Mouse (Mus musculus): Measurements from ENCODE around the gene Tmem132d. TPM values are rescaled to one million over a fixed set of nuclear protein-coding genes. Genes with fewer than 3 reads are reported as not detected.
"Not testable (repeated sequence)": the region's sequence is repeated elsewhere in the genome, so short reads cannot be mapped to it uniquely, and the experiment has no call there.

Gene Tmem132d
- total RNA-seq, 2 experiments from 2014 or later, result not detected

- no peak for ATAC-seq (replicated peaks; ENCODE audit: low FRiP score, poor library complexity, severe bottlenecking)
Measured at GRCm38 (mm10) chr5:127859719-127860118, 573.2 kb downstream of the Tmem132d start.

- ATAC-seq (replicated peaks; ENCODE audit: low FRiP score, poor library complexity, severe bottlenecking), result no peak
Measured at GRCm38 (mm10) chr5:127852305-127852704, 580.6 kb downstream of the Tmem132d start.

GRCm38 (mm10) chr5:127831791-127832190 is 601.1 kb downstream of the Tmem132d start:
- no peak for ATAC-seq (replicated peaks; ENCODE audit: low FRiP score, poor library complexity, severe bottlenecking)

- ATAC-seq (replicated peaks; ENCODE audit: low FRiP score, poor library complexity, severe bottlenecking), result no peak
Measured at GRCm38 (mm10) chr5:127830831-127831230, 602.0 kb downstream of the Tmem132d start.

DNA sequence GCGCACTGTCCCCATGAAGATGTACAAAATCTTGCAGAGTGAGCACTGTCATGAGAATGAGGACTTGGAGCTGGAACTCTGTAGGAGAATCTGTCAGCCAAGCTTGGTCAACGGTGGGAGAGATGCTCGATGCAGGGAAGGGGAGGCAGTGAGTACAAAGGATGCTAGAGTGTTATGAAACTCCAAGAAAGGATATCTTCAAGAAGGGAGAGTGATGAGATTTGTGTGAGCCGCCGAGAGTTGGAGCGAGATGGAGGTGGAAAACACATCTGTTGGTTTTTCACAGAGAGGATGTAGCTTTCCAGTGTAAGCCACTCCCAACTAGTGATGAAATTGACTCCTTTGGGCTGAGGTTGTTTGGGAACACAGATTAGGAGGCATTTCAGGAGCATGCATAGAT is 604.1 kb downstream of the Tmem132d start:
- no peak for ATAC-seq (replicated peaks; ENCODE audit: low FRiP score, poor library complexity, severe bottlenecking)

GRCm38 (mm10) chr5:127821960-127822359 is 610.9 kb downstream of the Tmem132d start:
- ATAC-seq (replicated peaks; ENCODE audit: low FRiP score, poor library complexity, severe bottlenecking), result no peak

DNA sequence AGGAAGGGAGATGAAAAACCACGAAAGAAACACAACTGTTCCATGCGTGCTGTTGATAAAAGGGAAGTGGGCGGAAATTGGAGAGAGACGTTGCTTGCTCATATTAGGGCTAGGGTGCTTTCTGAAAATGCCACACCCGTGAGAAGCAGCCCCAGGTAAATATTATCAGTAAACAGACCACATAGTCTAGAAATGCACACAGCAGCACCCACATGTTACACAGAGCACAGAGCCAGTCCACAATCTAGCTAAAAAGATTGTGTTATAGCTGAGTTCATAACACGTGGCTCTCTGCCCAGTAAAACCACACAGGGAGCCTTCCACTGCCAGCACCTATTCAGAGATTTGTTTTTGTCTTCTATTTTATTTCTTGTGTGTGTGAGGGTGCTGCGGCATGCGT is 617.6 kb downstream of the Tmem132d start:
- no peak for ATAC-seq (replicated peaks; ENCODE audit: low FRiP score, poor library complexity, severe bottlenecking)

GRCm38 (mm10) chr5:127807419-127807818 is 625.5 kb downstream of the Tmem132d start:
- no peak for ATAC-seq (replicated peaks; ENCODE audit: low FRiP score, poor library complexity, severe bottlenecking)

DNA sequence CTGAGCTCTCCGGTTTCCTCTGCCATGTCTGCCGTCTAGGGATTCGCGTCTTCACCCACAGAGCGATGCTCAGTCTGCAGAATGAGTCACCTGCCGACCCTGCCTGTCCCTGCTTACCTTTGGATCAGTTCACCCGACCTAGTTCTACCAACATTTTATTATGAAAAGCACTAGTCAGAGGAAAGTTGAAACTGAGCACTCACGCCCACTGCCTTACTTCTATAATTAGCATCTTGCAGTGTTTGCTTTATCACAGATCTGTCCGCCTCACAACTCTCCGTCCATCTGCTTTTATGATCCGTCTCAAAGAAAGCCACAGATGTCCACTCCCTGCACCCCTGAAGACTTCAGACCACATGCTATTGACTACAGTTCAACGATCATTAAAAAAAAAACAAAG is 626.0 kb downstream of the Tmem132d start:
- ATAC-seq (replicated peaks; ENCODE audit: low FRiP score, poor library complexity, severe bottlenecking), result no peak

DNA sequence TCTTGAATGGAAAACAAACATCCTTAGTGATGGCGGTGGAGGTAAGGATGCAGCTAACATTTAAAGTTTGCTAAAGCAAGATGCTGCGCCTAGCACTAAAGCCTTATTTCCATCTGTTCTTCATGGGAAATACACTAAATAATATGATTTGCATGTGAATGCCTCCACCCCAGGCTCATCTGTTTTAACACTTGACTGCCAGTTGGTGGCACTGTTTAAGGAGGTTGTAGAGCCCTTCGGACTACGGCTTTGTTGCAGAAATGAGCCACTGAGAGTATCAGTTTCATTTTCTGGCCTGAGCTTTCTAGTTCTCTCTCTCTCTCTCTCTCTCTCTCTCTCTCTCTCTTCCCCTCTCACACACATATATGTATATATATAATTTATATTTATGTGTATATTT is 632.0 kb downstream of the Tmem132d start:
- no peak for ATAC-seq (replicated peaks; ENCODE audit: low FRiP score, poor library complexity, severe bottlenecking)

DNA sequence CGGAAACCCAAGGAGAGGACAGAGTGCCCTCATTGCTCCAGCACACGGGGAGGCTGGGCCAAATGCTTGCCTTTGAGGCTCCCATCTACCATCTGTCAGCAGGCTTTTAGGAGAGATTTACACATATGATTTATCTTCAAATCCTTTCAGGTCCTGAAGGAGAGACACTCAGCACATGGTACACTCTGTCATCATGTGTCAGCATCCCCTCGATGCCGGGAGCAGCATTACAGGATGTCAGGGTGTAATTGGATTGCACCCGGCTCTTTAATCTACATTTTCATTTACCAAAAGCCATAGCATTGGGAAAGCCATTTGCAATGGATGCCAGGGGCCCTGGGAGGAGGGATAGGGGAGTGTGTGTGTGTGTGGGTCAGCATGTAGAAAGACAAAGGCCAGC is 651.7 kb downstream of the Tmem132d start:
- ATAC-seq (replicated peaks; ENCODE audit: low FRiP score, poor library complexity, severe bottlenecking), result no peak

GRCm38 (mm10) chr5:127775749-127776148 is 657.1 kb downstream of the Tmem132d start:
- no peak for ATAC-seq (replicated peaks; ENCODE audit: low FRiP score, poor library complexity, severe bottlenecking)

DNA sequence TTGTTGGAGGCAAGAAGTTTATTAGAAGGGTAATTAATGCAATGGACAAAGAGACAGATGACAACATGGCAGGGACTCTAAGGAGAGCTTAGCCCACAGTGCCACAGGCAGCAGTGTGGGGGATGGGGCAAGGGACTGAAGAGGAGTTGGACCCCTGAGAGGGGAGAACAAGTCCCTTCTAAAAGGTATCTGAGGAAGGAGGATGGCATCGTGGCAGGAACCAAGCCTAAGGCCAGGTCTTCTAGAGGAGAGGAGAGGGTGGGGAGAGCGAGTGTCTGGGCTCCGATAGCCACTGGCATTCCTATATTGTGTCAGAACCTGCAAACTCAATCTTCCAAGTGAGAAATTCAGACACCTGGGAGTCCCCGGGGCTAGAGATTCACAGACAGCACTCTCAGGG is 674.3 kb downstream of the Tmem132d start:
- ATAC-seq (replicated peaks; ENCODE audit: low FRiP score, poor library complexity, severe bottlenecking), result no peak

- no peak for ATAC-seq (replicated peaks; ENCODE audit: low FRiP score, poor library complexity, severe bottlenecking)
Measured at GRCm38 (mm10) chr5:127756671-127757423, 676.0 kb downstream of the Tmem132d start.

DNA sequence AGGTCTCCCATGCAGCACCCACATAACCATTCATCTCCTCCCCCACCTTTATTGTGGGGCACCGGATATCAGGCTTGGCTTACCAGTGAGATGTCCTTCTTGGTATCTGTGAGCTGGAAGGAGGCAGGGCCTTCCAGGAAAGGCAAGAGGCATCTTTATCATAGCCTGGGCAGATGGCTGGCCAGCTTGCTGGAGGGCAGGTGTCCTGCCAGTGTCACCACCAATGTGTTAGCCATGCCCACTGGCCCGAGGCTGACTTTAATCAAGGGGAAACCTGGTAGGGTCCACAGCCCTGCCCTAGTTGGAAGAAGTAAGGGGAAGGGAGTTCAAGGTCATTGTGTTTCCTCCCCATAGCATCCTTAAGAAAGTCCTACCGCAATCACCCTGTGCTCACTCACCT is 676.9 kb downstream of the Tmem132d start:
- ATAC-seq (replicated peaks; ENCODE audit: low FRiP score, poor library complexity, severe bottlenecking), result no peak

DNA sequence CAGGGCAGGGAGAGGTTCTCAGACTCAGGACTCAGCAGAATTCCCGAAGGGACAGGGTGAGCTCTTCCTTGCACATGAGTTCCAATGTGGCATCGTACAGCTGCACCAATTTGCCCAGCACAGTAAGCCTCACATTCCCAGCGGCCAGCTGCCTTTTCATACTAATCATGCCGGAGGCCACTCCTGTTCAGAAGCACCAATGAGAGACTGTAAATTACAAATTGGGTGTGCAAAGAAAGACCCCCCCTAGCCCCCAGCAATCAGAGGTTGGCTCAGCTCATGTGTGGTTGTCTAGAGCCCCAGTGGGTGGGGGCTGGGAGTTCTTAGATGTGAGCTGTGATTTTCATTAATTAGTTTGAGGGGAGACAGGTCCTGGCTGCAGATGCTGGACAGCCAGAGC is 677.3 kb downstream of the Tmem132d start:
- no peak for ATAC-seq (replicated peaks; ENCODE audit: low FRiP score, poor library complexity, severe bottlenecking)

- no peak for ATAC-seq (replicated peaks; ENCODE audit: low FRiP score, poor library complexity, severe bottlenecking)
Measured at GRCm38 (mm10) chr5:127751262-127751975, 681.5 kb downstream of the Tmem132d start.

- ATAC-seq (replicated peaks; ENCODE audit: low FRiP score, poor library complexity, severe bottlenecking), result not testable (repeated sequence)
Measured at GRCm38 (mm10) chr5:127749540-127749939, 683.3 kb downstream of the Tmem132d start.

GRCm38 (mm10) chr5:127741331-127741730 is 691.5 kb downstream of the Tmem132d start:
- no peak for ATAC-seq (replicated peaks; ENCODE audit: low FRiP score, poor library complexity, severe bottlenecking)

Measured in erythroblast, adult 5-6 weeks (primary cell).